Mouse (Mus musculus) E14TG2a.4 (cell line): ENCODE data around the gene Adprm.

Experiments
- CTCF ChIP-seq: conservative IDR thresholded peaks from 2 replicates; pipeline ENCODE4 v1.5.1; 2014; ENCODE audit warnings: low read length
- NANOG ChIP-seq: IDR thresholded peaks from 2 replicates; pipeline ENCODE4 v1.6.1; 2014; ENCODE audit warnings: borderline replicate concordance, low read length, mixed read lengths
- POU5F1 ChIP-seq: IDR thresholded peaks from 2 replicates; pipeline ENCODE4 v1.6.1; 2014; ENCODE audit warnings: low read length, borderline replicate concordance

- no peak for TF ChIP-seq CTCF
- no peak for TF ChIP-seq NANOG
- TF ChIP-seq POU5F1, result no peak
Measured at GRCm38 (mm10) chr11:67086467-67087164, 34.2 kb upstream of the Adprm start.
